8 mouse cellular contexts compared by ENCODE assay signal in genomic region chr1:38835568-38836476, GRCm38 (mm10). TPM values are rescaled to one million over a fixed set of nuclear protein-coding genes. Genes with fewer than 3 reads are reported as not detected.
DNase-seq lines count a peak whose midpoint lies in the region; ATAC-seq and TF ChIP-seq lines count a peak whose summit lies in the region.

No protein-coding gene starts in this region.

- no peak for TF ChIP-seq CTCF in liver, postnatal 0 days (IDR thresholded peaks at IDR 0.05; ENCODE audit: low read depth)

- peak overlapping the region; percentile 62 for H3K4me2 ChIP-seq in liver, postnatal 0 days (ENCODE audit: low read depth, low read length)

- WGBS in liver, postnatal 0 days (ENCODE audit: insufficient replicate concordance) = 3% methylated on average over 99 of the region's 103 CpGs

- ATAC-seq in liver, postnatal 0 days = no peak

- no peak overlapping the region for H3K9ac ChIP-seq in liver, postnatal 0 days (replicated peaks)

- peak; percentile 26 to 53 for DNase-seq in urinary bladder, adult 18-20 months (ENCODE audit: low spot score in 2 of 2)
- no peak for DNase-seq in urinary bladder, postnatal 10 days (ENCODE audit: low spot score)
- DNase-seq in embryo, embryonic 10.5 days (ENCODE audit: low spot score) = peak; percentile 52
- DNase-seq in gastrocnemius, postnatal 4 days (ENCODE audit: low spot score in 2 of 2) = peak; percentile 17 to 44
- peak; percentile 41 for DNase-seq in kidney, postnatal 14 days
- no peak for DNase-seq in liver, postnatal 0 days
- peak; percentile 46 for DNase-seq in right cerebral cortex, postnatal 4 days
- no peak for DNase-seq in spleen, postnatal 10 days (ENCODE audit: low spot score in 2 of 2)

- no peak for TF ChIP-seq EP300 in liver, postnatal 0 days (IDR thresholded peaks at IDR 0.05; ENCODE audit: low read depth)

- H3K4me3 ChIP-seq in liver, postnatal 0 days (ENCODE audit: low read depth, low read length) = peak overlapping the region; percentile 31

- no peak overlapping the region for H3K27ac ChIP-seq in liver, postnatal 0 days (ENCODE audit: low read depth)

- no peaks in the 10 kb centered on the region for H3K36me3 ChIP-seq in liver, postnatal 0 days (replicated peaks; ENCODE audit: insufficient read depth, low read length)

- H3K27me3 ChIP-seq in liver, postnatal 0 days (ENCODE audit: insufficient read depth, low read length) = peaks cover 29% of the 10 kb centered on the region

- no peaks in the 10 kb centered on the region; the same call in 1 of the 2 replicates for H3K9me3 ChIP-seq in liver, postnatal 0 days (ENCODE audit: low read length)

- H3K4me1 ChIP-seq in liver, postnatal 0 days (ENCODE audit: insufficient read depth) = no peaks in the 10 kb centered on the region

RNA-seq across cellular contexts. Expression of gene Lonrf2, which starts 0.7 kb away (rescaled TPM):
- total RNA-seq in gastrocnemius, postnatal 4 days (2021) = 1 to 10 TPM; 3.0 to 3.7 TPM
- polyA plus RNA-seq in liver, postnatal 0 days (2015; fragmentation: Nextera tagmentation; extraction: Ambion mirVana) = 0.01 TPM in 1 of 2 replicates, not detected in the other

Comparison
In these comparisons a context has a peak if more than half of its experiments do, and no peak if none do; other contexts are left out.
1. DNase-seq: peak in urinary bladder, adult 18-20 months (2 of 2), embryo, embryonic 10.5 days (single experiment), gastrocnemius, postnatal 4 days (2 of 2), kidney, postnatal 14 days (single experiment) and right cerebral cortex, postnatal 4 days (single experiment); none in urinary bladder, postnatal 10 days (single experiment), liver, postnatal 0 days (single experiment) and spleen, postnatal 10 days (0 of 2).